Mouse (Mus musculus): Measurements from ENCODE around the gene Fam208b. TPM values are rescaled to one million over a fixed set of nuclear protein-coding genes. Genes with fewer than 3 reads are reported as not detected.

Gene Fam208b
- 4.8 and 5.1 TPM in 2 replicates for polyA plus RNA-seq (2012; rRNA removed)

DNA sequence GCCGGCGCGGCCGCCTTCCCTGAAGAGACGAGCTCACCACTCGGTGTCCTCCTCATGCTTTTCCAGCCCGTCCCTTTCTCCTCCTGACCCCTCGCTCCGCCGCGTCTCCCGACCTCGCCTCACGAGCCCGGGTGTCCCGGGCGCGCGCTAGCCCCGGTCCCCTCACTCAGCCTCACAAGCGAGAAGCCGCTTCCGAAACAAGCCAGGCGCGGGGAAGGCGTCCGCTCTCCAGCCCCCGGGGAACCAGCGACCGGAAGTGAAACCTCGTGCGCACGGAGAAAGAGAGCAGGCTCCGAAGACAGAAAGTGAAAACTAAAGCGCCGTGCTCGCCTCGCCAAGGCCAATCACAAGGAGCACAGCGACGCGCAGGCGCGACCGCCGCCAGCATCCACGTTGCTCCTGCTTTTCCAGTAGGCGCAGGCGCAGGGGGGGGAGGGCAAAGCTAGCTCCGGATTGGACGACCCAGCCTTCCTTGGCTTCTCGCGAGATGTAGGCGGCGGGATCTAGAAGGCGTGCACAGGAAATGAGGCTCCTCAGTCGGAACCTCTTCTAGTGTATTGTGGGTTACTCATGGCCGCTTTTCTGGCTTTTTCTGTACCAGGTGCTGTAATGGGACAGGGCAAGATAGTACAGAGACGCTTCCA lies at the start of gene Fam208b:
Fam208b (minus strand) TSS at position 314 of the 644 bp plus-strand sequence.

DNA sequence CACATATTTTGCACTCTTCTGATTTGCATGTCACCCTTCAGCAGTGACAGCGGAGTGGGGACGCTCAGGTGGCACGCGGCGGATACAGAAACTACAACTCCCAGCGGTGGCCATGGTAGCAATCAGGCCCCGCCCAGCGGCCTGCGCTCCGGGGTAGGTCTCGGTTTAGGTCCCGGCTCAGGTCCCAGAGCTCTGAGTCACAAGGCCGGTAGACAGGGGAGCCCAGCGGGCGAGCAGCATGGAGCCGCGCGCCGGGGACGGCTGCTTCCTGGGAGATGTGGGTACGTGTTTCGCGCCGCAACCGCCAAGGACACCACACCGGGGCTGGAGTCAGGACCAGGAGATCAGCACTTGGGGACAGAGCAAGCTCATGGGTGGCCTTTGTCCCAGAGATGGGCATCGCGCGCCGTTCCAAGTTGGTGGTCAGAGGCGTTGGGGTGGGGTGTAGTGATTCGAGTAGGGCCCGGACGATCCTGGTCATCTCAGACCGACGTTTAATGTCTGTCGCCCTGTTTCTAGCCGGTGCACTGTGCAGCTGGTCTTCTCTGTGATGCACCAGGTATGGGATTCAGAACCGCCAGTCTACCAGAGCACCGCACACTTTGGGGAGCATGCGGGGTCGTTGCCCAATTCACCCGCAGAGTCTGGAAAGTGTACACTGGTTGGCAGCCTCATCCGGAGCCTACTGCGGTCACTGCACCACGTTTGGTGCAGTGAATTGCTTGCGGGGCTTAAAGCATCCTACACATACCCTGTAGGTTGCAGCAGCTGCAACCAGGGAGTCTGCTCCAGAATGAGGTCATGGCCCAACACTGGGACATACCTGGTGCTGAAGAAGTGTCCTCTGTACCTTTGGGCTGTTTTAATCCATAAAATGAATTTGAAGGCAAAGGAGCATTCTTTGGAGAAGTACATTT lies 23.2 kb upstream of the Fam208b start, which contains the start of gene Asb13:
Asb13 (plus strand) TSS at position 138 of the 917 bp plus-strand sequence.

DNA sequence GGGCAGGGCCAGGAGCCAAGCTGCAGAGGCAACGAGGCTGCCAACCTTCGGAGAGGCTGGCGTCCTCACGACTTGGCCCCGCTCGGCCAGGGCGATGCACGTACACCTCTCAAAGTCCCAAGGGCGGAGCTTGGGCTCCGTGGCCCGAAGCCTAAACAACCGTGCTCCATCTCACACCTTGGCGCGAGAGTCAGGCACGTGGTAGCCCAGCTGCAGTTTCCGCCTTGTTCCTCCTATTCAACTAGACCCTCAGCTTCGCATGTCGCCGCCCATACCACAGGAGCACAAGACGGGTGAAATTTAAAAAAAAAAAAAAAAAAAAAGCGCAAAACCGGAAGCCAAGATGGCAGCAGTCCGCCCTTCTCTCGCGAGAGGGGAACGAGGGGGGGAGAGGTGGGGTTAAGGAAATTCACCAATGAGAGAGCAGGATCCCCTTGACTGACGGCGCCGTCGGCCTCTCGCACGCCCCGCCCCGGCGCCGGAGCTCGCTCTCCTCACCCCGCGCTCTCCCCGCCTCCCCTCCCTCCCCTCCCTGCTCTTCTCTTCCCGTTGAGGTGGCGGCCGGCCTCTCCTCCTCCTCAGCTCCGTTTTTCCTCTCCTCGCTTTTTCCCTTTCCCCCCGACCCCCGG lies 73.2 kb downstream of the Fam208b start, which contains the start of gene Gdi2:
Gdi2 (plus strand) TSS at position 470 of the 629 bp plus-strand sequence.

Other genes with a start within 250 kb of the Fam208b start
- 53.8 and 66.0 TPM in 2 replicates for gene Gdi2, start 73.0 kb downstream of the Fam208b start, polyA plus RNA-seq (2012; rRNA removed)
- 2.2 and 2.7 TPM in 2 replicates for gene Asb13, start 22.9 kb upstream of the Fam208b start, polyA plus RNA-seq (2012; rRNA removed)
- gene Calml3, start 193.2 kb upstream of the Fam208b start, polyA plus RNA-seq (2012; rRNA removed), result 0.09 TPM in 1 of 2 replicates, not detected in the other
- not detected in 2 replicates for gene Calm4, start 226.6 kb upstream of the Fam208b start, polyA plus RNA-seq (2012; rRNA removed)
- not detected in 2 replicates for gene Calm5, start 243.1 kb upstream of the Fam208b start, polyA plus RNA-seq (2012; rRNA removed)